Mouse (Mus musculus) bone marrow macrophage, adult 2 months (primary cell): Measurements from ENCODE around the gene Ltbr.

Experiments
- CTCF ChIP-seq: IDR thresholded peaks from 2 replicates; pipeline ENCODE4 v1.5.1; 2012; ENCODE audit warnings: low read depth, mild to moderate bottlenecking, low read length, moderate library complexity
- POLR2A ChIP-seq: IDR thresholded peaks from 2 replicates; pipeline ENCODE4 v1.6.1; 2012; ENCODE audit warnings: mild to moderate bottlenecking, low read depth, low read length, borderline replicate concordance

GRCm38 (mm10) chr6:125302231-125302982 lies 11.3 kb downstream of the Ltbr start:
- TF ChIP-seq CTCF, result no peak
- no peak for TF ChIP-seq POLR2A
